Mouse (Mus musculus): Measurements from ENCODE around the gene Scn3b.

GRCm38 (mm10) chr9:40282968-40283367 lies 14.0 kb downstream of the Scn3b start:
- TF ChIP-seq CTCF (IDR thresholded peaks at IDR 0.05; ENCODE audit: low read depth) (no peak), EP300 (IDR thresholded peaks at IDR 0.05; ENCODE audit: low read depth) (no peak)
